In the genomic region with DNA sequence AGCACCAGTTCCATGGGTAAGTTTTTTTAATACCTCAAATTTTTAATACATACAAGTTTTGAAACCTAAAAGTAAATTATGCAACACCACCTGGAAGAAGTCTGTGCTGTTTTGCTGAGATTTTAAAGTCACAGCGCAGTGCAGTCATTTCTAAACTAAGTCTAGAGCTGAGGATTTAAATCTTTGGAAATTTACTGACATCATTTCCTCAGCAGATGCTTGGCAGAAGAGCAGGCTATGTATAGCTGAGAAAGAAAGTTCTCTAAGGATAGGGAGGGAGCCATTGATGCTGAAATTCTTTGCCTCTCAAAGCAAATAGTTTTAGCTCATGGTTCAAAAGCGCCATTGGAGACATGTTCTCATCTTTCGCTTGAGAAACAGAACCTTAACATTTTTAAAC, we compare ENCODE assay signal across 12 mouse cellular contexts.
"Had no signal": no experiment of that assay in that cellular context is flagged by ENCODE, and none has a peak within 500 bp of the region (broad histone marks: within the 10 kb centered on the region; RNA-seq: fewer than 3 reads in every experiment).

No protein-coding gene starts in this region.

- ATAC-seq: inflammation-experienced regulatory T-cells, adult 6 months; intestine, postnatal 0 days; midbrain, embryonic 13.5 days had no signal

- H3K9me3 ChIP-seq: limb, embryonic 12.5 days; midbrain, embryonic 13.5 days had no signal

- H3K27ac ChIP-seq: limb, embryonic 12.5 days; liver, embryonic 14.5 days; midbrain, embryonic 13.5 days had no signal

- DNase-seq: kidney, adult 8-10 months; kidney, postnatal 25 days; lung, adult 18-20 months; lung, postnatal 36 days; spleen, adult 18-20 months; thymus, adult 2 months; thymus, postnatal 25 days had no signal

- H3K36me3 ChIP-seq: limb, embryonic 12.5 days; midbrain, embryonic 13.5 days had no signal

- H3K4me3 ChIP-seq: limb, embryonic 12.5 days; midbrain, embryonic 13.5 days had no signal

- H3K9ac ChIP-seq: limb, embryonic 12.5 days; liver, embryonic 14.5 days; midbrain, embryonic 13.5 days had no signal

- H3K27me3 ChIP-seq: limb, embryonic 12.5 days; midbrain, embryonic 13.5 days had no signal

- H3K4me2 ChIP-seq: limb, embryonic 12.5 days; midbrain, embryonic 13.5 days had no signal

- H3K4me1 ChIP-seq: limb, embryonic 12.5 days; midbrain, embryonic 13.5 days had no signal
